Mouse (Mus musculus): ENCODE data around the gene Col20a1. TPM values are rescaled to one million over a fixed set of nuclear protein-coding genes. Genes with fewer than 3 reads are reported as not detected.

The Col20a1 gene
- polyA plus RNA-seq (2017; shearing (Covaris generic)): 0.89 TPM

GRCm38 (mm10) chr2:180986449-180986848, at the start of gene Col20a1:
TSS of gene Col20a1 (plus strand) at chr2:180986535.

GRCm38 (mm10) chr2:180954061-180955047, 32.0 kb upstream of the Col20a1 start, which contains the start of gene Nkain4:
TSS of gene Nkain4 (minus strand) at chr2:180954699.

GRCm38 (mm10) chr2:180967010-180967763, 19.1 kb upstream of the Col20a1 start, which contains the start of gene Arfgap1:
TSS of gene Arfgap1 (plus strand) at chr2:180967225.

GRCm38 (mm10) chr2:181043437-181043836, 57.1 kb downstream of the Col20a1 start, which contains the start of gene Chrna4:
TSS of gene Chrna4 (minus strand) at chr2:181043546.

Other genes starting within 250 kb of the Col20a1 start
- gene Bhlhe23, start 209.6 kb upstream of the Col20a1 start, polyA plus RNA-seq (2017; shearing (Covaris generic)): not detected
- gene Ythdf1, start 65.6 kb upstream of the Col20a1 start, polyA plus RNA-seq (2017; shearing (Covaris generic)): 5.7 TPM
- not detected for gene Birc7, start 57.5 kb upstream of the Col20a1 start, polyA plus RNA-seq (2017; shearing (Covaris generic))
- not detected for gene Nkain4, start 31.8 kb upstream of the Col20a1 start, polyA plus RNA-seq (2017; shearing (Covaris generic))
- 93.5 TPM for gene Arfgap1, start 19.3 kb upstream of the Col20a1 start, polyA plus RNA-seq (2017; shearing (Covaris generic))
- gene Chrna4, start 57.0 kb downstream of the Col20a1 start, polyA plus RNA-seq (2017; shearing (Covaris generic)): not detected
- gene Kcnq2, start 148.8 kb downstream of the Col20a1 start, polyA plus RNA-seq (2017; shearing (Covaris generic)): not detected
- gene Eef1a2, start 170.5 kb downstream of the Col20a1 start, polyA plus RNA-seq (2017; shearing (Covaris generic)): not detected
- gene Ppdpf, start 200.7 kb downstream of the Col20a1 start, polyA plus RNA-seq (2017; shearing (Covaris generic)): 287 TPM
- not detected for gene Ptk6, start 216.3 kb downstream of the Col20a1 start, polyA plus RNA-seq (2017; shearing (Covaris generic))
- gene Srms, start 226.7 kb downstream of the Col20a1 start, polyA plus RNA-seq (2017; shearing (Covaris generic)): 1.00 TPM
- 0.68 TPM for gene Fndc11, start 233.5 kb downstream of the Col20a1 start, polyA plus RNA-seq (2017; shearing (Covaris generic))